Mouse (Mus musculus): Measurements from ENCODE around the gene Mtx3. TPM values are rescaled to one million over a fixed set of nuclear protein-coding genes. Genes with fewer than 3 reads are reported as not detected.

Mtx3 gene
- total and polyA plus RNA-seq, 3 experiments, result 7.6 to 10.0 TPM; not detected in 1

GRCm38 (mm10) chr13:92858808-92859207 lies 14.2 kb downstream of the Mtx3 start:
- Histone ChIP-seq H3K9me3 (replicated peaks; ENCODE audit: insufficient read depth, low read length) (no peaks in the 10 kb centered on the region), H3K36me3 (ENCODE audit: control insufficient read depth in 1 of 2, insufficient read depth in 2 of 2, low read length in 2 of 2) (peaks cover 0 to 3% of the 10 kb centered on the region in 2 experiments; a peak in 2 of 4 replicates), H3K4me1 (ENCODE audit: control insufficient read depth in 1 of 2, insufficient read depth in 2 of 2, low read length in 2 of 2) (no peaks in the 10 kb centered on the region; a peak in 2 of 4 replicates), H3K79me2 (ENCODE audit: control insufficient read depth, insufficient read depth, low read length, poor library complexity) (no peaks in the 10 kb centered on the region), H3K9ac (ENCODE audit: control insufficient read depth, low read depth, low read length, poor library complexity, severe bottlenecking) (no peak overlapping the region), H3K27ac (ENCODE audit: control insufficient read depth, low read depth, low read length) (no peak overlapping the region), H3K27me3 (ENCODE audit: control insufficient read depth in 1 of 2, insufficient read depth in 2 of 2, low read length in 2 of 2) (no peaks in the 10 kb centered on the region), H3K4me3 (ENCODE audit: control insufficient read depth in 1 of 2, insufficient read depth in 1 of 2, low read depth in 2 of 2, low read length in 2 of 2) (no peak overlapping the region)
- peak; percentile 21 for DNase-seq (ENCODE audit: low read depth, low spot score)
- TF ChIP-seq MAZ (IDR thresholded peaks at IDR 0.05; ENCODE audit: low read depth, low read length) (no peak), JUND (IDR thresholded peaks at IDR 0.05; ENCODE audit: low read depth, low read length) (no peak), EP300 (IDR thresholded peaks at IDR 0.05; ENCODE audit: low read depth in 1 of 2, low read length in 2 of 2) (peak in 1 of 2 experiments; percentile 26; a peak in 1 of 4 replicates), RCOR1 (IDR thresholded peaks at IDR 0.05; ENCODE audit: low read depth, low read length) (0 out of 2 replicates have a peak, but pooled peaks have one; percentile 37), TCF12 (IDR thresholded peaks at IDR 0.05; ENCODE audit: low read depth, low read length) (0 out of 2 replicates have a peak, but pooled peaks have one; percentile 16), USF2 (IDR thresholded peaks at IDR 0.05; ENCODE audit: borderline replicate concordance in 1 of 2, insufficient read depth in 1 of 2, low read depth in 1 of 2, low read length in 2 of 2) (no peak), CHD1 (IDR thresholded peaks at IDR 0.05; ENCODE audit: low read depth, low read length) (no peak), TAL1 (IDR thresholded peaks at IDR 0.05; ENCODE audit: low read length) (no peak), GABPA (IDR thresholded peaks at IDR 0.05; ENCODE audit: low read depth, low read length) (no peak), HCFC1 (IDR thresholded peaks at IDR 0.05; ENCODE audit: low read depth, low read length) (no peak), SMC3 (IDR thresholded peaks at IDR 0.05; ENCODE audit: low read depth, low read length) (no peak), POLR2AphosphoS5 (IDR thresholded peaks at IDR 0.05; ENCODE audit: borderline replicate concordance, low read depth, low read length) (no peak), CTCF (IDR thresholded peaks at IDR 0.05 in 2 of 3, conservative IDR thresholded peaks at IDR 0.05 in 1 of 3; ENCODE audit: control insufficient read depth in 1 of 3, insufficient read depth in 1 of 3, low read depth in 2 of 3, low read length in 3 of 3, poor library complexity in 1 of 3, severe bottlenecking in 1 of 3) (no peak), SIN3A (IDR thresholded peaks at IDR 0.05; ENCODE audit: low read length) (no peak), NELFE (IDR thresholded peaks at IDR 0.05; ENCODE audit: low read depth, low read length) (no peak), GATA1 (IDR thresholded peaks at IDR 0.05; ENCODE audit: low read depth, low read length) (no peak), ZMIZ1 (IDR thresholded peaks at IDR 0.05; ENCODE audit: low read depth, low read length) (no peak), ELF1 (IDR thresholded peaks at IDR 0.05; ENCODE audit: low read depth, low read length) (no peak), RAD21 (IDR thresholded peaks at IDR 0.05; ENCODE audit: low read depth, low read length) (no peak)

- Histone ChIP-seq H3K9ac (ENCODE audit: control insufficient read depth, low read depth, low read length, poor library complexity, severe bottlenecking) (no peak overlapping the region), H3K9me3 (replicated peaks; ENCODE audit: insufficient read depth, low read length) (no peaks in the 10 kb centered on the region), H3K4me1 (ENCODE audit: control insufficient read depth in 1 of 2, insufficient read depth in 2 of 2, low read length in 2 of 2) (no peaks in the 10 kb centered on the region; a peak in 2 of 4 replicates), H3K36me3 (ENCODE audit: control insufficient read depth in 1 of 2, insufficient read depth in 2 of 2, low read length in 2 of 2) (peaks cover 0 to 3% of the 10 kb centered on the region in 2 experiments; a peak in 2 of 4 replicates), H3K4me3 (ENCODE audit: control insufficient read depth in 1 of 2, insufficient read depth in 1 of 2, low read depth in 2 of 2, low read length in 2 of 2) (no peak overlapping the region), H3K79me2 (ENCODE audit: control insufficient read depth, insufficient read depth, low read length, poor library complexity) (no peaks in the 10 kb centered on the region), H3K27ac (ENCODE audit: control insufficient read depth, low read depth, low read length) (no peak overlapping the region), H3K27me3 (ENCODE audit: control insufficient read depth in 1 of 2, insufficient read depth in 2 of 2, low read length in 2 of 2) (no peaks in the 10 kb centered on the region)
- no peak for TF ChIP-seq ZKSCAN1 (IDR thresholded peaks at IDR 0.05; ENCODE audit: low read depth, low read length)
- no peak for TF ChIP-seq POLR2AphosphoS2 (IDR thresholded peaks at IDR 0.05; ENCODE audit: low read length)
- no peak for TF ChIP-seq TAL1 (IDR thresholded peaks at IDR 0.05; ENCODE audit: low read length)
- TF ChIP-seq KAT2A (conservative IDR thresholded peaks at IDR 0.05; ENCODE audit: low read depth, low read length), result no peak
- TF ChIP-seq MXI1 (IDR thresholded peaks at IDR 0.05; ENCODE audit: low read depth, low read length), result no peak
- TF ChIP-seq POLR2AphosphoS5 (IDR thresholded peaks at IDR 0.05; ENCODE audit: borderline replicate concordance, low read depth, low read length), result no peak
- no peak for TF ChIP-seq GATA1 (IDR thresholded peaks at IDR 0.05; ENCODE audit: low read depth, low read length)
- no peak for DNase-seq (ENCODE audit: low read depth, low spot score)
These were observed 15.4 kb downstream of the Mtx3 start for GRCm38 (mm10) chr13:92859959-92860358.
